Mouse (Mus musculus): Measurements from ENCODE around the gene Dnajc9.

GRCm38 (mm10) chr14:20431726-20432125 is 43.0 kb upstream of the Dnajc9 start:
- TF ChIP-seq CTCF (IDR thresholded peaks at IDR 0.05; ENCODE audit: low read depth) (no peak), EP300 (IDR thresholded peaks at IDR 0.05; ENCODE audit: low read depth) (no peak)
